Mouse (Mus musculus) embryonic facial prominence, embryonic 11.5 days (tissue): ENCODE results near the gene Larp4. TPM values are rescaled to one million over a fixed set of nuclear protein-coding genes. Genes with fewer than 3 reads are reported as not detected.
"Not testable (repeated sequence)": the region's sequence is repeated elsewhere in the genome, so short reads cannot be mapped to it uniquely, and the experiment has no call there.

Experiments used
- ATAC-seq: fragments of 200-750 bp; cut with Nextera tagmentation; replicated peaks from 2 replicates; pipeline ENCODE4 v1.8.0; 2017; ENCODE audit warnings: low read depth; ENCODE audit not compliant: insufficient number of reproducible peaks, low FRiP score, low TSS enrichment
- DNase-seq: peaks from one replicate; pipeline ENCODE4 v3.0.0-alpha.2; 2015; ENCODE audit warnings: low spot score
- H3K27ac ChIP-seq: fragments of 300-500 bp; sonication (generic); replicated peaks from 2 replicates; pipeline ENCODE4 v1.5.1; 2014; ENCODE audit warnings: mild to moderate bottlenecking, low read depth, low read length, control low read depth
- H3K27me3 ChIP-seq: fragments of 300-500 bp; sonication (generic); 2 replicates; pipeline ENCODE4 v1.6.1; 2014; ENCODE audit warnings: mild to moderate bottlenecking, low read length, moderate library complexity, mixed read lengths; ENCODE audit not compliant: control insufficient read depth, insufficient read depth
- H3K36me3 ChIP-seq: fragments of 300-500 bp; sonication (generic); replicated peaks from 2 replicates; pipeline ENCODE4 v1.6.1; 2014; ENCODE audit warnings: low read depth, mild to moderate bottlenecking, low read length, moderate library complexity, mixed read lengths; ENCODE audit not compliant: control insufficient read depth, insufficient read depth
- H3K4me1 ChIP-seq: fragments of 300-500 bp; sonication (generic); 2 replicates; pipeline ENCODE4 v1.6.1; 2014; ENCODE audit warnings: low read length, mixed read lengths; ENCODE audit not compliant: control insufficient read depth, insufficient read depth
- H3K4me2 ChIP-seq: fragments of 300-500 bp; sonication (generic); 2 replicates; pipeline ENCODE4 v1.6.1; 2014; ENCODE audit warnings: low read depth, mild to moderate bottlenecking, control low read depth, low read length, moderate library complexity
- H3K4me3 ChIP-seq: fragments of 300-500 bp; sonication (generic); 2 replicates; pipeline ENCODE4 v1.5.1; 2014; ENCODE audit warnings: low read depth, low read length, control low read depth
- H3K9ac ChIP-seq: fragments of 300-500 bp; sonication (generic); replicated peaks from 2 replicates; pipeline ENCODE4 v1.6.1; 2014; ENCODE audit warnings: mild to moderate bottlenecking, control low read depth, low read length
- H3K9me3 ChIP-seq: fragments of 300-500 bp; sonication (generic); replicated peaks from 2 replicates; pipeline ENCODE4 v1.6.1; 2016; ENCODE audit warnings: mild to moderate bottlenecking, low read length, inconsistent platforms, mixed read lengths; ENCODE audit not compliant: control insufficient read depth
- WGBS: fragments of 180-500 bp; shearing (Covaris S2); extraction: QIAGEN DNeasy Blood & Tissue Kit; methylation state at CpG from one replicate; pipeline ENCODE4 v1.1.7; 2014; 5-methylcytosine and 5-hydroxymethylcytosine counted together
- polyA plus RNA-seq: library from polyadenylated mRNA; unstranded; fragments of >200 nt; fragmentation: Nextera tagmentation; extraction: Ambion mirVana; gene quantifications from 2 replicates; pipeline ENCODE4 v1.2.1, GENCODE M21; 2014

Larp4 gene
- polyA plus RNA-seq, 1 experiment from 2014 or later: 37.0 TPM

DNA sequence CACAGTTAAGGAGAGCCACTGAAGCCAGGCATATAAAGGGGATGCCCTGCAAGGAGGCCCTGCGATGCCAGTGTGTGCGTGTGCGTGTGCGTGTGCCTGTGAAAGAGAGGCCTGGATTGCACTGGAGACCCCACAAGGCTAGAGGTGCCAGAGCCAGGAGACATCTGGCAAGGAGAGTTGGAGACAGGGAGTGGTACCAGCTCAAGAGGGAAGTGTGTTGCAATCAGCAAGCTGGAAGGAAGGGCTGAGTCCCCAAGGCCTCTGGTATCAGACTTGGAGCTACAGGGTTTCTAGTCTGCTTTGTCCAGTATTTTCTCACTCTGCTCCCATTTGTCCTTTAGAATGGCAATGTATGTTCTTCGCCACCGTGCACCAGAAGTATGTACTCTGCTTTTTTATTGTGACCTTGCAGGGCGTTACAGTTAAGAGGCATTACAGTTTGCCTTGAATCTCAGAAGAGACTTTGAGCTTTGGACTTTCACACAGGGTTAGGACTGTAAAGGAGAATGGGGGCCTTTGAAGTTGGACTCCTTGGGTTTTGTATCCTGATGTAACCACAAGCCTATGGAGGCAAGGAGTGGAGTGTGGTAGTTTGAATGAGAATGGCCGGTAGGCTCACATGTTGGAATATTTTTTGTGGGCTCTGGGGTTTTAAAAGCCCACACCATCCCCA is 4.6 kb upstream of the Larp4 start:
- H3K27ac ChIP-seq: no peak overlapping the region
- 89% methylated on average over 8 of the region's 8 CpGs for WGBS
- no peaks in the 10 kb centered on the region for H3K4me1 ChIP-seq
- H3K4me3 ChIP-seq: no peak overlapping the region
- no peak overlapping the region for H3K4me2 ChIP-seq
- no peaks in the 10 kb centered on the region for H3K9me3 ChIP-seq
- H3K36me3 ChIP-seq: no peaks in the 10 kb centered on the region
- DNase-seq: no peak
- ATAC-seq: no peak
- no peak overlapping the region for H3K9ac ChIP-seq
- H3K27me3 ChIP-seq: no peaks in the 10 kb centered on the region

DNA sequence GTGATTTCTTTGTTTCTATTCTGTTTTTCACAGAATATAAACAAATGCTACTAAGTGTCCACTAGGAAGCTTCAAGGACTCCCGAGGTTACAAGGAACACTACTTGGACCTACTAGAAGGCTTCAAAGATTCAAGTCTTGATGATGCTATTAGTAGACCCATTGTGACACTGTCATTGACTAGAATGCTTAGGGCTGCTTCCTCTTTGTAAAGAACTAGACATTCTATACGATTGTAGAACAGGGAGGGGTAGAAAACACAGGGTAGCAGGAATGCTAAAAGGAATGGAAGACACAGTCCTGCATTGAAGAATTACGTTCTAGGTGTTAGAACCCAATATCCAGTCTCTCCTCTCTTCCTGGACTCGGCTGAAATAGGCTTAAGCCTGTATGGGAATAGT is 2.9 kb upstream of the Larp4 start, which contains the start of gene Fam186a:
TSS of gene Fam186a (minus strand) at position 101 of the 400 bp plus-strand sequence.
- Histone ChIP-seq H3K9me3 (no peaks in the 10 kb centered on the region), H3K4me2 (no peak within 1 kb of the TSS), H3K4me1 (no peaks in the 10 kb centered on the region), H3K27ac (no peak within 1 kb of the TSS), H3K9ac (no peak within 1 kb of the TSS), H3K27me3 (no peaks in the 10 kb centered on the region), H3K36me3 (no peaks in the 10 kb centered on the region), H3K4me3 (no peak within 1 kb of the TSS)
- ATAC-seq (no peak), DNase-seq (no peak)
- 77% methylated on average over 4 of the region's 4 CpGs for WGBS

DNA sequence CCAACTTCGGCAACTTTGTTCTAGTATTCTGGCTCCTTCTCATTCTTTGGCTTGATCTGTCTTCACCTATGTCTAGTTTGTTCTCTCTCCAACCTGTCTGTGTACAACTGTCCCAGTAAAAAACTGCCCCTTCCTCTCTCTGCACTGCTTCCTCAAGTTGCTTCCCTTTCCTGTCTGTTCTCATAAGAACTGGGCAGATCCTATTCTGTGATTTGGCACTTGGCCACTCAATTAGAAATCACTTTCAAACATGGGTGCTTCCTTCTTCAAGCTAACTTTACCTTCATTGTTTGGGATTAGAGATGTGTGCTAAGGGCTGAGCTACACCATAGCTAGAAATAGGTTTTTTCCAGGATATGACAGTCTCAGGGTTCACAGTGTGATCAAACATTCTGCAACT is 741 bp downstream of the Larp4 start:
- DNase-seq (no peak), ATAC-seq (no peak)
- no peaks in the 10 kb centered on the region for H3K4me1 ChIP-seq
- H3K4me2 ChIP-seq: no peak overlapping the region
- H3K36me3 ChIP-seq: no peaks in the 10 kb centered on the region
- no peak overlapping the region for H3K9ac ChIP-seq
- H3K27me3 ChIP-seq: no peaks in the 10 kb centered on the region
- H3K27ac ChIP-seq: no peak overlapping the region
- 88% methylated on average over 1 of the region's 1 CpGs for WGBS
- H3K4me3 ChIP-seq: no peak overlapping the region
- H3K9me3 ChIP-seq: no peaks in the 10 kb centered on the region

DNA sequence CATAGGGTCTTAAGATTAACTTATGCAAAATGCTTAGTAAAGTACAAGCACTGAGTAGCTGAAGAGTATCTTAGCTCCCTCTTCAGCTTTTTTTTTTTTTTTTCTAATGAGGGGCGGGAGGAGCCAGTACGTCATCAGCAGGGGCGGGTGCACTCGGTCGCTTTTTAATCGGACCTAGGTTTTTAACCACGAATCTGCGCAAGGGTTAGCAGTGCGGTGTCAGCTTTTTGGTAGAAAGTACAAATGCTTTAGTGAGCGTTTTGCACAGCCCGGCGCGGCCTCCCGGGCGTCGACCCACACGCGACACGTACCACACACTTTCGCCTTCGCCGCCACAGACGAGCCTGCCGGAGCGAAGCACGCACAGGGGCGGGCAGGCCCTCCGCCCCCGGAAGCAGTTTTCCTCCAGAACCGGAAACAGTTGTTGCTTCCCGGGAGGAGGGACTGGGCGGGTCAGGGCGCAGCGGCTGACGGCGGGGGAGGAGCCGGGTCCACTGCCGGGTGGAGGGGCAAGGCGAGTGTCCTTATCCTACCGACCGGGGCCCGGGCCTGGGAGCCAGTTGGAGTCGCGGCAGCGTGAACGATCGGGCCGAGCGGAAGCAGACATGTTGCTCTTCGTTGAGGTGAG is 2.6 kb downstream of the Larp4 start:
- H3K9ac ChIP-seq: peak overlapping the region; percentile 79
- H3K4me3 ChIP-seq: peak overlapping the region; percentile 80

DNA sequence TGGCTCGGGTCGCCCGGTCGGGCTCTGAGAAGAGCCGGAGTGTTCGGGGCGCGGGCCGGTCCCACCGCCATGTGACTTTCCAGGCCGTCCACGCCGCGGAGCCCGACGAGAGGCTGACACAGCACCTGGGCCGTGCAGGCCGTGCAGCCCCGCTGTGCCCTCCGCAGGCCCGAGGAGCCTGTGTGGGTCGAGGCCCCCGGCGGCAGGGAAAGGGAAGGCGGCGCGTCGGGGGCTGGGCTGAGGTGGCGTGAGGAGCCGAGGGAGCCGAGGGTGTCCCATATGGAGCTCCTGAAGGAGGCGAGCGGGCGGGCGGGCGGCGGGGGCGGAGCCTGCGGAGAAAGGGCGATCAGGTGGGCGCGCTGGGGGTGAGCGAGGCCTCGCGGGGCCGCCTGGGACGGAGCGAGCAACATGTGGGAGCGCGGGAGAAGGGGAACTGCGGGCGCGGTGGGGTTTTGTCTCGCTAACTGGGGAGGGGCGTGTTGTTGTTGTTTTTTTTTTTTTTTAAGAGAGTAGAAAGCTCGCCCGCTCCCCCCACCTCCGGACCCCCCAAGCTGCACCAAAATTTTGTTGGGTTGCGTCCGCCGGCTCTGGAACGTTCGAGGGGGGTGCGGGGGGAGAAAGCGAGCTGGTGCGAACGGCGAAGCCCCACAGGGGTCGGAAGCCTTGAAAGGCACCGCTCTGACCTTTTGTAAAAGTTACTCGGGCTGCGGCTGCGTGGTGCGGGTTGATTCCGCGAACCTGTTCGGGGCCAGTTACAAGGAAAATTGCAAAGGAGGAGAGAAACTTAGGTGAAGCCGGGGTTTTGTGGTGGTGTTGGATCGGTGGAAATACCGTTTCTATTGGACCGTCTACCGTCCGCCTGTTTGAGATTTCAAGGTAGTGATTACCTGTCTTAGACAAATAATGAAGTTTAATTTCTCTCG is 3.4 kb downstream of the Larp4 start:
- peak; percentile 83 for DNase-seq
- peak overlapping the region; percentile 89 for H3K27ac ChIP-seq
- no peaks in the 10 kb centered on the region for H3K27me3 ChIP-seq
- no peaks in the 10 kb centered on the region for H3K36me3 ChIP-seq
- H3K4me3 ChIP-seq: peak overlapping the region; percentile 80
- peak overlapping the region; percentile 79 for H3K9ac ChIP-seq
- peak; percentile 79 for ATAC-seq
- 0% methylated on average over 77 of the region's 84 CpGs for WGBS
- H3K9me3 ChIP-seq: no peaks in the 10 kb centered on the region
- no peaks in the 10 kb centered on the region for H3K4me1 ChIP-seq
- peak overlapping the region; percentile 57 for H3K4me2 ChIP-seq

More for the DNA sequence above, 2.6 kb downstream of the Larp4 start:
- ATAC-seq: peak; percentile 96
- Histone ChIP-seq H3K9me3 (no peaks in the 10 kb centered on the region), H3K27ac (peak overlapping the region; percentile 89), H3K4me1 (no peaks in the 10 kb centered on the region), H3K27me3 (no peaks in the 10 kb centered on the region), H3K4me2 (peak overlapping the region; percentile 57; the same call in 1 of the 2 replicates), H3K36me3 (no peaks in the 10 kb centered on the region)
- DNase-seq: peak; percentile 98
- under 1% methylated on average over 49 of the region's 50 CpGs for WGBS

DNA sequence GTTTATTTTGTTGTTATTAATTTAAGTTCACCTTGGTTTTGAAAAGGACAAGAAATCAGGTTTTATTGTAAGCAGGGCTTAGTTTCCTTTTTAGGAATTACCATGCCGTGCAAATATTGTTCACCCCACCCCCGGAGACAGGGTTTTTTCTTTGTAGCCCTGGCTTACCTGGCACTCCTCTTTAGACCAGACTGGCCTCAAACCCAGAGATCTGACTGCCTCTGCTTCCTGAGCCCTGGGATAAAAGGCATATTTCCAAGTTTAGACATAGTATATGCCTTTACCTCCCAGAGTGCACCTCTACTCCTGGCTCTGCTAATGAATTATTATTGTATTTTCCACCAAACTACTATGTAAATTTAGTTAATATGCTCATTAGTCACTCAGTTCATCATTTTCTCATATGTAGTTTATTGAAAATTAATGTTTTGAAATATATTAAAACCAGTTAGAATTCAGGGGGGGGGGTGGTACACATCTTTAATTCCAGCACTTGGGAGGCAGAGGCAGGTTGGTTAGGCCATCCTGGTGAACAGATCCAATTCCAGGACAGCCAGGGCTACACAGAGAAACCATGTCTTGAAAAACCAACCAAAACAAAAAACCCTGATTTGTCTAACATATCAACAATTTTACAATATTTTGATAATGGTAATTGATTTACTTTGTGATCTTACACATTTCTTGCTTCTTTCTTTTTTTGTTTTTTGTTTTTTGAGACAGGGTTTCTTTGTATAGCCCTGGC is 4.8 kb downstream of the Larp4 start:
- H3K27ac ChIP-seq: no peak overlapping the region
- H3K36me3 ChIP-seq: no peaks in the 10 kb centered on the region
- 88% methylated on average over 2 of the region's 2 CpGs for WGBS
- H3K27me3 ChIP-seq: no peaks in the 10 kb centered on the region
- H3K4me2 ChIP-seq: no peak overlapping the region
- ATAC-seq (no peak), DNase-seq (no peak)
- H3K4me1 ChIP-seq: no peaks in the 10 kb centered on the region
- no peak overlapping the region for H3K9ac ChIP-seq
- H3K9me3 ChIP-seq: no peaks in the 10 kb centered on the region
- H3K4me3 ChIP-seq: no peak overlapping the region

DNA sequence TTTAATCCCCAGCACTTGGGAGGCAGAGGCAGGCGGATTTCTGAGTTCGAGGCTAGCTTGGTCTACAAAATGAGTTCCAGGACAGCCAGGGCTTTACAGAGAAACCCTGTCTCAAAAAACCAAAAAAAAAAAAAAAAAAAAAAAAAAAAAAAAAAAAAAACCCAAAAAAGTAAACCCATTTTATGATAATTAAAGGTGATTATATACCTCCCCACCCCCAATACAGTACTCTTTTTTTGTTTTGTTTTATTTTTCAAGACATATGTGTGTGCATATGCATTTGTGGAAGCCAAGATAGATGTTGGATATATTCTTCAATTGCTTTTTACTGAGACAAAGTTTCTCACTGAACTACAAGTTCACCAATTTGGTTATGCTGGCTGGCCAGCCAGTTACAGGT is 6.3 kb downstream of the Larp4 start:
- not testable (repeated sequence) for H3K27ac ChIP-seq, H3K9me3 ChIP-seq, H3K9ac ChIP-seq, H3K27me3 ChIP-seq, H3K4me2 ChIP-seq, ATAC-seq, DNase-seq, H3K4me1 ChIP-seq, H3K36me3 ChIP-seq, H3K4me3 ChIP-seq
- 88% methylated on average over 2 of the region's 2 CpGs for WGBS
